Comparison of ENCODE assay signal across 8 mouse cellular contexts in the genomic region with DNA sequence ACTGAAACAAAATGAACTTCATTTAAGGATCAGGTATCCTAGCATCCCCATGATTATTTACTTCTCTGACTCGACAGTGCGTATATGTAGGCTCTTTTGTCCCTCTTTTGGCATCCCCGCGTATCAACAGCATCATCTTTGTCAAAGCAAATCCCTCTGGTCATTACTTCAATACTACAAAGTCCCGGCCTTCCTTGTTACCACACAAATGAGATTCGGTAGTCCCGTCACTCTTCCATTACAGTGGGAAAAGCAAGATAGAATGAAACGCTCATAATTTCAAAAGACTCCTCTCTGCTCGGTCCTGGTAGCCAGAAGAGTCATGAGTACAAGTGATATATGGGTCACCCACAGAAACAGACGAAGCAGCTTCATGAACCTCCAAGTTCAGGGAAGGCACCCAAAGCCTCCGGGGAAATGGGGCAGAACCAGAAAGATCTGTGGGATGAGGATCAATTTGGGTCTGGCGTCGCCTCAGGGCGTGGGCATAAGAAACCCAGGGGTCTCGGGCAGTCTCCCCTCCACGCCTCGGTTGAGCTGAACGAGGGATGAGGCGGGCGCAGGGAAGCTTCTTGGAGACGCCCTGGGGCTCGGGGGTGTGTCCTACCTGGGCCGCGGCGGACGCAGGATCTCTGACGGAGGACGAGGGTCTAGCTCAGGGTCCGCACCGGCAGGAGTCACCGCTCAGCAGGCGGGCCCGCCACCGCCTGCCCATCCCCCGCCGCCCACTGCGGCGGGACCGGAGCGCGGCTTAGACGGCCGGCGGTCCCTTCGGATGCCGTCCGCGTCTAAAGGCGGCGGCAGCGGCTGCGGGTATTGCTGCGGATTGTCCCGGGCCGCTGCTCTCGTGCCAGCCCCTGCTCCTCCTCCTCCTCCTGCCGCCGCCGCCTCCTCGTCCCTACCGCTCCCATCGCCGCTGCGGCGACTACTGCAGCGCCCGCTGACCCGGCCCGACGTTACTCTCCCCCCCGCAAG. TPM values are rescaled to one million over a fixed set of nuclear protein-coding genes. Genes with fewer than 3 reads are reported as not detected.
DNase-seq lines count a peak whose midpoint lies in the region; ATAC-seq and TF ChIP-seq lines count a peak whose summit lies in the region.

Cdan1 (minus strand) TSS at position 680 of the 975 bp plus-strand sequence.

- H3K9me3 ChIP-seq in forebrain, embryonic 16.5 days (ENCODE audit: control insufficient read depth, low read length): no peaks in the 10 kb centered on the region
- no peaks in the 10 kb centered on the region for H3K9me3 ChIP-seq in hindbrain, embryonic 14.5 days (ENCODE audit: control insufficient read depth, low read length)
- H3K9me3 ChIP-seq in limb, embryonic 12.5 days: no peaks in the 10 kb centered on the region
- no peaks in the 10 kb centered on the region for H3K9me3 ChIP-seq in midbrain, embryonic 14.5 days (ENCODE audit: control insufficient read depth, low read length)
- H3K9me3 ChIP-seq in stomach, embryonic 15.5 days: no peaks in the 10 kb centered on the region

- no peak for DNase-seq in gastrocnemius, adult 2 months
- no peak for DNase-seq in gastrocnemius, postnatal 25 days
- peak; percentile 64 for DNase-seq in cerebellum, adult 11 months
- DNase-seq in hindbrain, embryonic 14.5 days (ENCODE audit: low spot score): peak; percentile 39
- DNase-seq in midbrain, embryonic 14.5 days: peak; percentile 74

- H3K9ac ChIP-seq in forebrain, embryonic 16.5 days (replicated peaks; ENCODE audit: low read depth, low read length): peak within 1 kb of the TSS; percentile 90
- peak within 1 kb of the TSS; percentile 85 for H3K9ac ChIP-seq in hindbrain, embryonic 14.5 days
- H3K9ac ChIP-seq in limb, embryonic 12.5 days (replicated peaks): peak within 1 kb of the TSS; percentile 86
- H3K9ac ChIP-seq in midbrain, embryonic 14.5 days (replicated peaks; ENCODE audit: low read length): peak within 1 kb of the TSS; percentile 86
- H3K9ac ChIP-seq in stomach, embryonic 15.5 days: peak within 1 kb of the TSS; percentile 58

- H3K4me2 ChIP-seq in forebrain, embryonic 16.5 days (ENCODE audit: low read length): peak within 1 kb of the TSS; percentile 57
- H3K4me2 ChIP-seq in hindbrain, embryonic 14.5 days (replicated peaks): peak within 1 kb of the TSS; percentile 74
- H3K4me2 ChIP-seq in limb, embryonic 12.5 days: peak within 1 kb of the TSS; percentile 84
- H3K4me2 ChIP-seq in midbrain, embryonic 14.5 days (ENCODE audit: low read length): peak within 1 kb of the TSS; percentile 73
- peak within 1 kb of the TSS; percentile 88 for H3K4me2 ChIP-seq in stomach, embryonic 15.5 days

- H3K36me3 ChIP-seq in forebrain, embryonic 16.5 days (ENCODE audit: control insufficient read depth, insufficient read depth): no peaks in the 10 kb centered on the region
- no peaks in the 10 kb centered on the region for H3K36me3 ChIP-seq in hindbrain, embryonic 14.5 days (replicated peaks; ENCODE audit: control insufficient read depth, insufficient read depth)
- H3K36me3 ChIP-seq in limb, embryonic 12.5 days: no peaks in the 10 kb centered on the region
- H3K36me3 ChIP-seq in midbrain, embryonic 14.5 days (ENCODE audit: control insufficient read depth, insufficient read depth, low read length): no peaks in the 10 kb centered on the region
- H3K36me3 ChIP-seq in stomach, embryonic 15.5 days: no peaks in the 10 kb centered on the region

- peaks cover 18% of the 10 kb centered on the region for H3K4me1 ChIP-seq in forebrain, embryonic 16.5 days (replicated peaks; ENCODE audit: control insufficient read depth, insufficient read depth, low read length)
- peaks cover 21% of the 10 kb centered on the region; the same call in 1 of the 2 replicates for H3K4me1 ChIP-seq in hindbrain, embryonic 14.5 days (replicated peaks; ENCODE audit: control insufficient read depth, insufficient read depth, low read length)
- H3K4me1 ChIP-seq in limb, embryonic 12.5 days (replicated peaks): peaks cover 6% of the 10 kb centered on the region
- peaks cover 10% of the 10 kb centered on the region for H3K4me1 ChIP-seq in midbrain, embryonic 14.5 days (ENCODE audit: control insufficient read depth, insufficient read depth, low read length)
- H3K4me1 ChIP-seq in stomach, embryonic 15.5 days: 0 out of 2 replicates have a peak, but pooled peaks cover 2% of the 10 kb centered on the region

- intact Hi-C loops in gastrocnemius, adult 2 months (cut with DNase I): loop anchor here (1.0 kb wide), 1 partner anchor 118 kb away; no protein-coding TSS in a partner anchor

- peak within 1 kb of the TSS; percentile 89 for H3K27ac ChIP-seq in gastrocnemius, adult 2 months
- peak within 1 kb of the TSS; percentile 79 for H3K27ac ChIP-seq in forebrain, embryonic 16.5 days (ENCODE audit: low read length)
- H3K27ac ChIP-seq in hindbrain, embryonic 14.5 days: peak within 1 kb of the TSS; percentile 91
- H3K27ac ChIP-seq in limb, embryonic 12.5 days: 0 out of 2 replicates have a peak within 1 kb of the TSS, but pooled peaks have one; percentile 50
- peak within 1 kb of the TSS; percentile 93 for H3K27ac ChIP-seq in midbrain, embryonic 14.5 days (replicated peaks; ENCODE audit: low read depth, low read length)
- peak within 1 kb of the TSS; percentile 32; the same call in 1 of the 2 replicates for H3K27ac ChIP-seq in stomach, embryonic 15.5 days

- WGBS in forebrain, embryonic 16.5 days: under 1% methylated on average over 56 of the region's 71 CpGs
- WGBS in hindbrain, embryonic 14.5 days: under 1% methylated on average over 46 of the region's 71 CpGs
- under 1% methylated on average over 50 of the region's 71 CpGs for WGBS in limb, embryonic 12.5 days
- WGBS in midbrain, embryonic 14.5 days: under 1% methylated on average over 70 of the region's 71 CpGs
- under 1% methylated on average over 65 of the region's 71 CpGs for WGBS in stomach, embryonic 15.5 days

- H3K27me3 ChIP-seq in forebrain, embryonic 16.5 days (replicated peaks; ENCODE audit: control insufficient read depth, insufficient read depth, low read length): no peaks in the 10 kb centered on the region
- no peaks in the 10 kb centered on the region for H3K27me3 ChIP-seq in hindbrain, embryonic 14.5 days (ENCODE audit: control insufficient read depth, insufficient read depth, low read length)
- no peaks in the 10 kb centered on the region for H3K27me3 ChIP-seq in limb, embryonic 12.5 days
- H3K27me3 ChIP-seq in midbrain, embryonic 14.5 days (ENCODE audit: control insufficient read depth, insufficient read depth, low read length): no peaks in the 10 kb centered on the region
- H3K27me3 ChIP-seq in stomach, embryonic 15.5 days (replicated peaks): no peaks in the 10 kb centered on the region

- TF ChIP-seq CTCF in gastrocnemius, adult 2 months (IDR thresholded peaks at IDR 0.05): no peak

- peak; percentile 47 for ATAC-seq in forebrain, embryonic 16.5 days
- peak; percentile 59 for ATAC-seq in hindbrain, embryonic 14.5 days (ENCODE audit: low FRiP score)
- peak; percentile 70 for ATAC-seq in limb, embryonic 12.5 days (ENCODE audit: insufficient number of reproducible peaks, insufficient read depth, low FRiP score, low TSS enrichment, low read depth)
- peak; percentile 71 for ATAC-seq in midbrain, embryonic 14.5 days (ENCODE audit: low FRiP score, low TSS enrichment)
- ATAC-seq in stomach, embryonic 15.5 days (ENCODE audit: insufficient read depth, low FRiP score, low read depth): peak; percentile 51

- peak within 1 kb of the TSS; percentile 99 for H3K4me3 ChIP-seq in gastrocnemius, adult 2 months
- peak within 1 kb of the TSS; percentile 99 for H3K4me3 ChIP-seq in forebrain, embryonic 16.5 days (replicated peaks; ENCODE audit: low read length)
- H3K4me3 ChIP-seq in hindbrain, embryonic 14.5 days (replicated peaks; ENCODE audit: low read length): peak within 1 kb of the TSS; percentile 88
- H3K4me3 ChIP-seq in limb, embryonic 12.5 days (replicated peaks): peak within 1 kb of the TSS; percentile 89
- peak within 1 kb of the TSS; percentile 88 for H3K4me3 ChIP-seq in midbrain, embryonic 14.5 days (replicated peaks; ENCODE audit: low read depth, low read length)
- peak within 1 kb of the TSS; percentile 94 for H3K4me3 ChIP-seq in stomach, embryonic 15.5 days (replicated peaks)

RNA-seq across cellular contexts. Expression of gene Cdan1, which starts in this region (rescaled TPM):
- total RNA-seq in gastrocnemius, adult 2 months (2021): 1 to 10 TPM; 5.3 to 6.0 TPM
- 1 to 10 TPM; 4.5 to 5.6 TPM for total RNA-seq in gastrocnemius, postnatal 25 days (2021)
- 5.2 and 7.1 TPM in 2 replicates for polyA plus RNA-seq in forebrain, embryonic 16.5 days (2015; fragmentation: Nextera tagmentation; extraction: Ambion mirVana)
- 8.9 and 9.9 TPM in 2 replicates for polyA plus RNA-seq in hindbrain, embryonic 14.5 days (2014; fragmentation: Nextera tagmentation; extraction: Ambion mirVana)
- polyA plus RNA-seq in limb, embryonic 12.5 days (2016; fragmentation: Nextera tagmentation; extraction: Ambion mirVana): 7.7 and 10.3 TPM in 2 replicates
- 7.6 and 7.7 TPM in 2 replicates for polyA plus RNA-seq in midbrain, embryonic 14.5 days (2014; fragmentation: Nextera tagmentation; extraction: Ambion mirVana)
- polyA plus RNA-seq in stomach, embryonic 15.5 days (2015; fragmentation: Nextera tagmentation; extraction: Ambion mirVana): 4.9 and 5.5 TPM in 2 replicates

Comparison
In these comparisons a context has a peak if more than half of its experiments do, and no peak if none do; other contexts are left out.
1. DNase-seq: peak in cerebellum, adult 11 months (single experiment), hindbrain, embryonic 14.5 days (single experiment) and midbrain, embryonic 14.5 days (single experiment); none in gastrocnemius, adult 2 months (single experiment) and gastrocnemius, postnatal 25 days (single experiment).
2. H3K27ac ChIP-seq: peak in every context shown above with its lines; median percentile 93 in midbrain, embryonic 14.5 days; 91 in hindbrain, embryonic 14.5 days; 89 in gastrocnemius, adult 2 months; 79 in forebrain, embryonic 16.5 days; 50 in limb, embryonic 12.5 days; 32 in stomach, embryonic 15.5 days.
3. Peak in every context shown above with its lines, with median percentiles within 50 percentile points of each other: H3K4me3 ChIP-seq, ATAC-seq, H3K4me2 ChIP-seq and H3K9ac ChIP-seq.